In genomic region chr7:35586055-35586905, GRCm38 (mm10) we compare ENCODE assay signal across 7 mouse cellular contexts. TPM values are rescaled to one million over a fixed set of nuclear protein-coding genes. Genes with fewer than 3 reads are reported as not detected.
DNase-seq lines count a peak whose midpoint lies in the region; ATAC-seq and TF ChIP-seq lines count a peak whose summit lies in the region.

Gene Ankrd27 (plus strand): TSS chr7:35586244.

- H3K36me3 ChIP-seq in embryonic facial prominence, embryonic 10.5 days (replicated peaks), result no peaks in the 10 kb centered on the region
- H3K36me3 ChIP-seq in intestine, postnatal 0 days (ENCODE audit: control insufficient read depth, insufficient read depth), result no peaks in the 10 kb centered on the region
- H3K36me3 ChIP-seq in midbrain, embryonic 12.5 days, result no peaks in the 10 kb centered on the region
- H3K36me3 ChIP-seq in small intestine, adult 2 months (ENCODE audit: control insufficient read depth, insufficient read depth, low read length), result no peaks in the 10 kb centered on the region

- WGBS in embryonic facial prominence, embryonic 10.5 days, result under 1% methylated on average over 49 of the region's 49 CpGs
- WGBS in intestine, postnatal 0 days, result under 1% methylated on average over 48 of the region's 49 CpGs
- WGBS in midbrain, embryonic 12.5 days, result under 1% methylated on average over 49 of the region's 49 CpGs
- under 1% methylated on average over 49 of the region's 49 CpGs for WGBS in small intestine, adult 2 months

- TF ChIP-seq CTCF in intestine, postnatal 0 days (IDR thresholded peaks at IDR 0.05; ENCODE audit: low read depth), result 0 out of 2 replicates have a peak, but pooled peaks have one; percentile 14
- no peak for TF ChIP-seq CTCF in small intestine, adult 2 months (IDR thresholded peaks at IDR 0.05; ENCODE audit: extremely low read depth, insufficient read length, insufficient replicate concordance, low read depth, low read length)

- peak within 1 kb of the TSS; percentile 98 for H3K4me2 ChIP-seq in intestine, postnatal 0 days (replicated peaks; ENCODE audit: low read depth)
- H3K4me2 ChIP-seq in midbrain, embryonic 12.5 days (replicated peaks), result peak within 1 kb of the TSS; percentile 99

- H3K27ac ChIP-seq in embryonic facial prominence, embryonic 10.5 days (replicated peaks), result peak within 1 kb of the TSS; percentile 91
- H3K27ac ChIP-seq in intestine, postnatal 0 days (ENCODE audit: low read depth, low read length), result no peak within 1 kb of the TSS
- peak within 1 kb of the TSS; percentile 64; the same call in 1 of the 2 replicates for H3K27ac ChIP-seq in midbrain, embryonic 12.5 days (replicated peaks)
- H3K27ac ChIP-seq in small intestine, adult 2 months (ENCODE audit: insufficient read depth, low read depth, low read length), result no peak within 1 kb of the TSS

- DNase-seq in adrenal gland, postnatal 10 days, result peak; percentile 95
- peak; percentile 96 for DNase-seq in embryonic facial prominence, embryonic 10.5 days (ENCODE audit: low spot score)
- DNase-seq in gonadal fat pad, adult 2 months (ENCODE audit: low read depth), result peak; percentile 84
- peak; percentile 95 for DNase-seq in left cerebral cortex, postnatal 4 days

- peak; percentile 45; the same call in 1 of the 2 replicates for TF ChIP-seq POLR2A in small intestine, adult 2 months (IDR thresholded peaks at IDR 0.05; ENCODE audit: low read depth, low read length)

- H3K9ac ChIP-seq in intestine, postnatal 0 days (ENCODE audit: low read depth, low read length), result peak within 1 kb of the TSS; percentile 51
- H3K9ac ChIP-seq in midbrain, embryonic 12.5 days (replicated peaks), result peak within 1 kb of the TSS; percentile 78

- intact Hi-C loops in left cerebral cortex, postnatal 4 days (cut with DNase I), result no loop called here

- peak within 1 kb of the TSS; percentile 96 for H3K4me3 ChIP-seq in embryonic facial prominence, embryonic 10.5 days
- peak within 1 kb of the TSS; percentile 78 for H3K4me3 ChIP-seq in intestine, postnatal 0 days (ENCODE audit: low read depth, low read length)
- peak within 1 kb of the TSS; percentile 83 for H3K4me3 ChIP-seq in midbrain, embryonic 12.5 days
- H3K4me3 ChIP-seq in small intestine, adult 2 months (ENCODE audit: low read depth, low read length), result peak within 1 kb of the TSS; percentile 86

- peaks cover 43% of the 10 kb centered on the region for H3K4me1 ChIP-seq in embryonic facial prominence, embryonic 10.5 days
- H3K4me1 ChIP-seq in intestine, postnatal 0 days (replicated peaks; ENCODE audit: control insufficient read depth, insufficient read depth, low read length), result peaks cover 7% of the 10 kb centered on the region
- H3K4me1 ChIP-seq in midbrain, embryonic 12.5 days, result peaks cover 27% of the 10 kb centered on the region
- H3K4me1 ChIP-seq in small intestine, adult 2 months (ENCODE audit: control insufficient read depth, insufficient read depth, insufficient read length, low read length), result peaks cover 5% of the 10 kb centered on the region

- H3K27me3 ChIP-seq in embryonic facial prominence, embryonic 10.5 days (replicated peaks; ENCODE audit: low read depth, poor library complexity, severe bottlenecking), result peaks cover 39% of the 10 kb centered on the region
- peaks cover 30% of the 10 kb centered on the region for H3K27me3 ChIP-seq in intestine, postnatal 0 days (replicated peaks; ENCODE audit: control insufficient read depth, insufficient read depth, low read length)
- peaks cover 33% of the 10 kb centered on the region for H3K27me3 ChIP-seq in midbrain, embryonic 12.5 days
- peaks cover 19% of the 10 kb centered on the region for H3K27me3 ChIP-seq in small intestine, adult 2 months (ENCODE audit: control insufficient read depth, insufficient read depth, low read length)

- peak; percentile 97 for ATAC-seq in intestine, postnatal 0 days
- ATAC-seq in midbrain, embryonic 12.5 days (ENCODE audit: low FRiP score, low read depth), result peak; percentile 99

- no peaks in the 10 kb centered on the region for H3K9me3 ChIP-seq in embryonic facial prominence, embryonic 10.5 days
- no peaks in the 10 kb centered on the region for H3K9me3 ChIP-seq in intestine, postnatal 0 days (ENCODE audit: control insufficient read depth)
- H3K9me3 ChIP-seq in midbrain, embryonic 12.5 days, result no peaks in the 10 kb centered on the region

RNA-seq across cellular contexts. Expression of gene Ankrd27, which starts in this region (rescaled TPM):
- 10 to 100 TPM; 30.1 to 35.3 TPM for total RNA-seq in adrenal gland, postnatal 10 days (2021)
- 44.1 TPM in 2 replicates for polyA plus RNA-seq in embryonic facial prominence, embryonic 10.5 days (2016; fragmentation: Nextera tagmentation; extraction: Ambion mirVana)
- 29.6 and 33.6 TPM in 2 replicates for polyA plus RNA-seq in gonadal fat pad, adult 2 months (2012; rRNA removed)
- 10.0 and 11.1 TPM in 2 replicates for polyA plus RNA-seq in intestine, postnatal 0 days (2015; fragmentation: Nextera tagmentation; extraction: Ambion mirVana)
- 10 to 100 TPM; 56.1 to 63.3 TPM for total RNA-seq in left cerebral cortex, postnatal 4 days (2021)
- polyA plus RNA-seq in midbrain, embryonic 12.5 days (2016; fragmentation: Nextera tagmentation; extraction: Ambion mirVana), result 30.7 and 32.4 TPM in 2 replicates
- 8.5 and 13.5 TPM in 2 replicates for polyA plus RNA-seq in small intestine, adult 2 months (2012; rRNA removed)

Comparison
In these comparisons a context has a peak if more than half of its experiments do, and no peak if none do; other contexts are left out.
1. H3K27ac ChIP-seq: peak in embryonic facial prominence, embryonic 10.5 days (single experiment) and midbrain, embryonic 12.5 days (single experiment); none in intestine, postnatal 0 days (single experiment) and small intestine, adult 2 months (single experiment).
2. Peak in every context shown above with its lines, with median percentiles within 50 percentile points of each other: DNase-seq and H3K4me3 ChIP-seq.